Mouse (Mus musculus) right cerebral cortex, adult 2 months (tissue): Measurements from ENCODE around the gene Edil3.
"Not testable (repeated sequence)": the region's sequence is repeated elsewhere in the genome, so short reads cannot be mapped to it uniquely, and the experiment has no call there.

Source experiments
- DNase-seq, 2 experiments: peaks; one replicate each; pipeline ENCODE4 v3.0.0; 2021 to 2022; ENCODE audit warnings: low spot score in 2 of 2

Gene Edil3

GRCm38 (mm10) chr13:88972355-88972754 lies 151.1 kb downstream of the Edil3 start:
- no peak for DNase-seq

- no peak for DNase-seq
These were observed 186.6 kb downstream of the Edil3 start for GRCm38 (mm10) chr13:89007696-89008427.

- DNase-seq: no peak
These were observed 191.2 kb downstream of the Edil3 start for GRCm38 (mm10) chr13:89012500-89012899.

- peak in 1 of 2 experiments; percentile 7 for DNase-seq
These were observed 208.7 kb downstream of the Edil3 start for GRCm38 (mm10) chr13:89029817-89030539.

GRCm38 (mm10) chr13:89035711-89036110 lies 214.4 kb downstream of the Edil3 start:
- no peak for DNase-seq

GRCm38 (mm10) chr13:89041495-89041894 lies 220.2 kb downstream of the Edil3 start:
- no peak for DNase-seq

GRCm38 (mm10) chr13:89070132-89070531 lies 248.9 kb downstream of the Edil3 start:
- DNase-seq: not testable (repeated sequence)

- no peak for DNase-seq
These were observed 254.9 kb downstream of the Edil3 start for GRCm38 (mm10) chr13:89076212-89076611.

- no peak for DNase-seq
These were observed 284.6 kb downstream of the Edil3 start for GRCm38 (mm10) chr13:89105889-89106288.

GRCm38 (mm10) chr13:89117551-89117950 lies 296.3 kb downstream of the Edil3 start:
- no peak for DNase-seq

GRCm38 (mm10) chr13:89119809-89120208 lies 298.5 kb downstream of the Edil3 start:
- DNase-seq: no peak

GRCm38 (mm10) chr13:89122511-89123253 lies 301.4 kb downstream of the Edil3 start:
- DNase-seq: no peak

GRCm38 (mm10) chr13:89123396-89123795 lies 302.1 kb downstream of the Edil3 start:
- no peak for DNase-seq

GRCm38 (mm10) chr13:89146056-89146547 lies 324.8 kb downstream of the Edil3 start:
- DNase-seq: peak in 1 of 2 experiments; percentile 29

- DNase-seq: no peak
These were observed 330.6 kb downstream of the Edil3 start for GRCm38 (mm10) chr13:89151878-89152277.

- no peak for DNase-seq
These were observed 346.7 kb downstream of the Edil3 start for GRCm38 (mm10) chr13:89167960-89168359.

- DNase-seq: no peak
These were observed 348.8 kb downstream of the Edil3 start for GRCm38 (mm10) chr13:89170040-89170439.

GRCm38 (mm10) chr13:89175154-89175553 lies 353.9 kb downstream of the Edil3 start:
- DNase-seq: no peak

- DNase-seq: no peak
These were observed 367.8 kb downstream of the Edil3 start for GRCm38 (mm10) chr13:89189051-89189450.

- DNase-seq: no peak
These were observed 375.7 kb downstream of the Edil3 start for GRCm38 (mm10) chr13:89197019-89197418.

GRCm38 (mm10) chr13:89199275-89199674 lies 378.0 kb downstream of the Edil3 start:
- DNase-seq: no peak

GRCm38 (mm10) chr13:89238104-89238503 lies 416.8 kb downstream of the Edil3 start:
- DNase-seq: no peak
